Mouse (Mus musculus): ENCODE measurements around the gene Serpina3j. TPM values are rescaled to one million over a fixed set of nuclear protein-coding genes. Genes with fewer than 3 reads are reported as not detected.
A peak's percentile ranks its signal among the peaks of the same experiment; 100 is the strongest.
"Not testable (repeated sequence)": the region's sequence is repeated elsewhere in the genome, so short reads cannot be mapped to it uniquely, and the experiment has no call there.

The Serpina3j gene
- total RNA-seq (2021) = not detected
- long read RNA-seq, experiment 1 = 0 reads
- long read RNA-seq, experiment 2 = 0 reads

DNA sequence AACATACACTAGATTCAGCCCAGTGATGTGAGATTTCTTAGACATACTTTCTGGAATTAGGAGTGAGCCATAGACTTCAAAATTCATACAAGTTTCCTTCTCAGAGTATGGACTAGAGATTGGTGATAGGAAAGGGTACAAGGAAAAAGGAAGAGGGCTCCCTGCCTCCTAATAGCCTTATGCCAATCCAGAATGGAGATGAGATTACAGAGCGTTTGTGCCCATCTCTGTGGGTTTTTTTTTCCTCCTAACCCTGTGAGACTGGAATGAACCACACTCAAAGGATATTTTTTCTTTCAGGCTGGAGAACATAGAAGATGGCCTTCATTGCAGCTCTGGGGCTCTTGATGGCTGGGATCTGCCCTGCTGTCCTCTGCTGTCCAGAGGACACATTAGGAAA, at the start of gene Serpina3j:
Gene Serpina3j (plus strand): TSS at position 301 of the 400 bp plus-strand sequence.
- intact Hi-C loops (cut with DNase I; ENCODE audit: low total_unique reads) = no loop called here
- no peak for DNase-seq

DNA sequence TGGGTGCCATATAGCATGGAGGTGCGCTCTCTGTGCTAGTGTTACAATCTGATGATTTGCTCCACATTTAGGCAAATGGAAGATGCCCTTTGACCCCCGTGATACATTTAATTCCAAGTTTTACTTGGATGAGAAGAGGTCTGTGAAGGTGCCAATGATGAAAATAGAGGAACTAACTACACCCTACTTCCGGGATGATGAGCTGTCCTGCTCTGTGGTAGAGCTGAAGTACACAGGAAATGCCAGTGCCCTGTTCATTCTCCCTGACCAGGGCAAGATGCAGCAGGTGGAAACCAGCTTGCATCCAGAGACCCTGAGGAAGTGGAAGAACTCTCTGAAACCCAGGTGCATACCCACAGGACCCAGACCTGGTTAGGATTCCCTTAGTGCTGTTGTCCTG, 48.0 kb upstream of the Serpina3j start:
- intact Hi-C loops (cut with DNase I; ENCODE audit: low total_unique reads) = no loop called here

DNA sequence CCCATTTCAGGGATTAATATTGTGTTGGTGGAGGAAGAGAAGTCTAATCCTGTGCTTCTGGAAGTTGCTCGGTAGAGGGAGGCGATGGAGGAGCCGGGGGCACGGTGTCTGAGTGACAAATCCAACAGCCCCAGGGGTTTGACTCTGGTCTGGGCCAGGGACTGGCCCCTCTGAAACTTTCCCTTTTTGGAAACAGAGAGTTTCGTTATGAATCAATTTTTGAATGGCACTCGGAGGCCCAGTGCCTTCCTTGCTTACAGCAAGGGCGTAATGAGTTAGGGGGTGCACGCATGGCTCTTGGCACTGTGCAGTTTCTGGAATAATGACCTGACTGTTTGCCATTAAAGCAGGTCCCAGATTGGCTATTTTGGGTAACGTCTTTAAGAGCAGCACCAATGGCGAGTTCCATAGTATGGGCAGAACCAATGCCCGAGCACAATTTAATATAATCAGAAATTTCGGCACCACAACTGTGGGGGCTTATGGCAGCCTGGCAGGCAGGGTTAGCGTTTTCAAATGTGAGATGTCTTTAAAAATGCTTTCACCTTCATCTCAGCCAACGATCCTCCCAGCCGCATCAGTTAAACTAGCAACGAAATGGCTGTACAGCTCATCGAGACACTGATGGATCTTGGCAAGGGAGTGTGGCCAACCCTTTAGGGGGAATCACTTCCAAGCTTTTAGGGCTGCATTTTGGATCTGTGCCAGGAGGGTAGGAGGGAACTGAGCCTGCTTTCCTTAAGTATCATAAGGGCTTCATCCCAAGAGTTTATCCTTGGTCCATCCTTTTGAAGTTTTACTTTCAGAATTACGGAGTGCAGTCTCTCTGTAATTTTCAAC, 35.9 kb upstream of the Serpina3j start:
- DNase-seq = no peak
- intact Hi-C loops (cut with DNase I; ENCODE audit: low total_unique reads) = no loop called here

More for the DNA sequence above, 48.0 kb upstream of the Serpina3j start:
- DNase-seq = no peak

DNA sequence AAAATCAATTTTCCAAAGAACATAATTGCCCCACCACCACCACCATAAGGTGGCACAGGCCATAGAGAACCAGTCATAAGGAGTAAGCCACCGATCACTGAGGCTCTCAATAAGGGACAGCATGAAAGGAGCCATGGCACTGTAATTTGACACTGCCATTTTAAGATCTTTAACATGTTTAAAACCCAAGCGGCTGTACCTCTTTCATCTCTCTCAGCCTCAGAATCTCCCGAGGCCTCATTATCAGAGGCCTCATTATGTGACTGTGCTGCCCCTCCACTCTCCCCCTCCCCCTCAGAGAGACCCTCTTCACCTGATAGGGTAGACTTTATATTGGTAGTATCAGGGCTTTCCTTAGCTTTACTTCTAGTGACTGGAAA, 35.3 kb upstream of the Serpina3j start:
- intact Hi-C loops (cut with DNase I; ENCODE audit: low total_unique reads) = no loop called here

DNA sequence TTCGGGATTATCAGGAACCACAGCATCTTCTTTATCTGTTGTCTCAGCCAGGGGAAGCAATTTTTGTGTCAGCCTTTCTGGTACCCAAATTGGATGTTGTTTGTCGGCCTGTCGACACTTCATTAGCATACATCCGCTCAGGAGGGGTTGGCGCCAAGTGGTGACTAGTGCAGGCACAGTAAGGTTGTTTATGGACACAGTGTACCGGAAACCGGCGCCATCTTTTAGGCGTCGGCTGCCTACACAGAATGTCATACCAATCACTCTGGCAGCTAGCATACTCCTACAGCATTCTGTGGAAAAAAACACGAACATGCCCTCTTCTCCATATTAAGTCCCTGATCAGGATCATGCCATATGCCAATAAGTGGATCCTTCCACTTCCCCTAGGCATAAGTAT, 31.0 kb upstream of the Serpina3j start:
- intact Hi-C loops (cut with DNase I; ENCODE audit: low total_unique reads) = no loop called here
- DNase-seq = no peak

More for the DNA sequence above, 35.3 kb upstream of the Serpina3j start:
- DNase-seq = no peak

DNA sequence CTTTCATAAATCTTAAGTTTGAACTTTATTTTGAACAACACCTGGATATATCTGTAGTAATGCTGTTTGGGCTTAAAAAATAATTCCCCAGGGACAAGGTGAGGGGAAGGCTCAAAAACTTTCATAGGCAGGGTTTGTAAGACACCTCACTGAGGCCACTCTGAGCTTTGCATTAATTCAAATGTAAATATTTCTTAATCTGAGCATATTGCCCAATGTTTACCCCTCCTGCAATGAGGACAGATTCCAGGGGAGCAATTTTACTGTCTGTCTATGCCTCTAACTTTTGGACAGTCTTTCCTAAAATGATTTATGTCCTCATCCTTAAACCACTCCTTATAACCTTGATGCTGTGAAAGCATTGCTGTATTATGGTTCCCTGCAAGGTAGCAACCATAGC, 26.0 kb upstream of the Serpina3j start:
- no peak for DNase-seq
- intact Hi-C loops (cut with DNase I; ENCODE audit: low total_unique reads) = no loop called here

DNA sequence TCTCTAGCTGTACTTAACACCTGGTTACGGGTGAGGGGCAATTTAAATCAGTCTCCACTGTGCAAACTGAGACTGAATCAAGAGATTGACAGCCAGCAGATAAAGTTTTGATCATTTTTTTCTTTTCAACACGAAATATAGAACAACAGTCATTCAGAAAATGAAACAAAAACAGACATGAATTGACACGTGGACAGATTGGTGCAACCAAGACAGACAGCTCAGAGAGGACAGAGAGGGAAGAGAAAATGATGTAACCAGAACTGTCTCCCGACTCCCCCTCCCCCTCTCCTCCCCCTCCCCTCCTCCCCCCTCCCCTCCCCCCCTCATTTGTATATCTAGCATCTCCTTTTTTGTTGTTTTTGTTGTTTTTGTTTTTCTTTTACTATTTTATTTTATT, 24.5 kb upstream of the Serpina3j start:
- no peak for DNase-seq
- intact Hi-C loops (cut with DNase I; ENCODE audit: low total_unique reads) = no loop called here

DNA sequence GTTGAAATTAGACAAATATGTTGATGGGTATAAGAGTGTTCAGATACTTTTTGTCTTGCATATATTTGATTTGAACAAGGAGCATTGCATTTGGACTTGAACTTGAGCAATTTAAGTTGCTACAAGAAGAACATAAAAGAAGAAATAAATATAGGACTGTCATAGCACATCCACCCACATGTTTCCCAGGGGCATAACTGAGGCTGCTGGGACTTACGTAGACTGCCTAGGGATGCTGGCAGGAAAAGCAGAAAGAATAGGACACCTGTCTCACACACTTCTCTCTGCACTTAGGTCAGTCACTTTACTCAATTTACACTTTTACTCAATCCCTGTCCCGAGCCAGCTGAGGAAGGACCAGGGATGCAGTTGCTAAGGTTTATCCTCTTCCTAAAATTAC, 20.4 kb upstream of the Serpina3j start:
- DNase-seq = no peak
- intact Hi-C loops (cut with DNase I; ENCODE audit: low total_unique reads) = no loop called here

DNA sequence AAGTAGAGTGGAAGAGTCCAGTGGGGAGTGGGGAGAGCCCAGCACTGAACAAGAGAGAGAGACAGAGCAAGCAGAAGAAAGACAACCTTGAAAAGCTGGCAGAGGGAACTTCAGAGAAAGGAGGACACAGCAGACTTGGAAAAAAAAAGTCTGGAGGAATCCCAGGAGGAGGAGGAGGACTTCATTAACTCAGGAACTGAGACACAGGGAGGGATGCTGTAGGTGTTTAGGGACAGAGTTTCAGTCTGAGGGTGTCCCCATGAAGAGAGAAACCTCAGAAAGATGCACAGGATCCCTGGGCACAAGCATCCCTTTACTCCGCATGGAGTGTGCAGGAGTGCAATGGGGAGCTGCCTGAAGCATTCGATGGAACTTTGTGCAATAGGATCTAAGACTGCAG, 16.3 kb upstream of the Serpina3j start:
- intact Hi-C loops (cut with DNase I; ENCODE audit: low total_unique reads) = no loop called here
- no peak for DNase-seq

DNA sequence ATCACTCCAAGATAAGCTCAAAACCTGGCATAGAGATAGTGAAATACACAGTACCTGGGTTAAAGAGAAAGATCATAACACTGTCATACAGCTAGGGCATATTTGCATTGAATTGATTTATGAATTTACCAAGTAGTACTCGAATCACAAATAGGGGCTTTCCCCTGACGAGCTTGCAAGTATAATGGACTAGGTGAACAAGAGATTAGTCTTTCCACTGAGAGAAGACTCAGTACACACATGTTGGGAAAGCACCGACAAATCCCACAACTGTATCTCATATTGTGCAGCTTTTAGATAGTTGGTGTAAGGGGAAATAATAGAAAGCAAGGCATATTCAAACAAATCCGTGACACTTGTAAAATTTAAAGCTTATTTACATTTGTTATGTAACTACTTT, 8.4 kb upstream of the Serpina3j start:
- intact Hi-C loops (cut with DNase I; ENCODE audit: low total_unique reads) = no loop called here

DNA sequence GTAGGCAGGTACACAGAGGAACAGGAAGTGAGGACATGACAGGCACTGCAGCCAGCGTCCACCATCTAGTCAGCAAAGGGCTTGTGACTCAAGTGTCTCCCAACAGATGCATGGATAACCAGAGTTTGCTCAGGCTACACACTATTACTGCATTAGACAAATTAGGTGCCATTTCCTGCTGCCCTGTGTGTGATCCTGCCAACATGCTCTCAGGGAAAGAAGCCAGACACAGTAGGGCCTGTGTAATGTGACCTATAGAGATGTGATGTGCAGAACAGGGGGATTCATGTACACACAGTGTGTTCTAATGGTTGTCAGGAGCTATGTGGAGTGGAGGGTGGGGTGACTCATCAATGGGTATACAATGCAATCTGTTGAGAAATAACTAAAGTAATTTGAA, 8.1 kb downstream of the Serpina3j start:
- DNase-seq = no peak
- intact Hi-C loops (cut with DNase I; ENCODE audit: low total_unique reads) = no loop called here

More for the DNA sequence above, 8.4 kb upstream of the Serpina3j start:
- DNase-seq = no peak

DNA sequence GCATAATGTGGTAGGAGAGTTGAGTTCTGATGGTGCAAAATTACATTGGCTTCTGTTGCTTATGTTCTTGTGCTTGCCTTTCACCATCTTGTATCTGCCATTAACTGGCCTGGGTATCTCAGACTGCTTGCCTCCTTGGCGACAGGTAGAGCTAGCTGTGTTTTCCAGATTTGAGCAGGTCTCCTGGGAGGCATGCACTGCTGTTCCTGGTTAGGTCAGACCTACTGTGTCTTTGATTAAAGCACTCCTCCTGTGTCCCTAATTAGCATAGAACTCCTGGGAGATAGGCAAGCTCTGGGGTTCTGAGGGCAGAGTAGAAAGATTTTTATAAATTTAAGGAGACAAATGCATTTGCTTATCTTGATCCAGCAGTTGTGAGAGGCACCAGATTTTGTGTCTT, 17.3 kb downstream of the Serpina3j start:
- DNase-seq = no peak
- intact Hi-C loops (cut with DNase I; ENCODE audit: low total_unique reads) = no loop called here

DNA sequence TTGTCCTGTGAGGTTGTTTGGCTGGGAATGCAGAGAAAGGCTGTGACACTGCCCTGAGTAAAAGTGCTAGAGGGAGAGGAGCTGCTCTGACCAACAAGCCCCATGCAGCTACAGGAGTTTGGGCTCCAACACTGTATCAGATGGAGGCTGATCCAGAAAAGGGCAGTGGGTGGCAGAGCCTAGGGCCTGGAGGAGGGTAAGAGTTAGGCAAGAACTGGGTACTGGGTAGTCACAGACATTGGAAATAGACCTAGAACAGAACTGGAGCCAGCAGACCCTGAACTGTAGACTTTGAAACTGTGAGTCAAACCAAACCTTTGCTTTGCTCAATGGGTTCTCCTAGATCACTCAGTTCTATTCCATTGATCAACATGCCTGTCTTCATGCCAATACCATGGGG, 22.5 kb downstream of the Serpina3j start:
- intact Hi-C loops (cut with DNase I; ENCODE audit: low total_unique reads); DNase-seq: not testable (repeated sequence)

DNA sequence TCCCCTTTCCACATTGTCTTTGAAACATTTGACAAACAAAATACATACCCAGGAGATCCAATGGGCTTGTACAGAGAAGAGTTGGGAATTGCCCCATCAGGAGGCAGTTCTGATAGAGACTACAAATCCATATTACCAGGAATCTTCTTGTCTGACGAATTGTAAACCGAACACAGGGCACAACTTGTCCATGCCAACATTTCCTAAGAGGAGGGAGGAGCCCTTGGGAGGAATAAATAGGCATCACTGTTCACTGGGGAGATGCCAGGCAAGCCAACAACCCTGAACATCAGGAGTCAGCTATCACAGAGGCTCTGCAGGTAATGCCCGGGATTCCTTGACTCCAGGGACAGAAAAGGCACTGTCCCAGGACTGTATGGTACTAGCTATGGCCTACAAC, 23.9 kb downstream of the Serpina3j start, which contains the start of the genes Serpina3k and Serpina3m:
Gene Serpina3k (plus strand): TSS at position 261 of the 400 bp plus-strand sequence.
Gene Serpina3m (plus strand): TSS at position 261 of the 400 bp plus-strand sequence.
- intact Hi-C loops (cut with DNase I; ENCODE audit: low total_unique reads); DNase-seq: not testable (repeated sequence)

DNA sequence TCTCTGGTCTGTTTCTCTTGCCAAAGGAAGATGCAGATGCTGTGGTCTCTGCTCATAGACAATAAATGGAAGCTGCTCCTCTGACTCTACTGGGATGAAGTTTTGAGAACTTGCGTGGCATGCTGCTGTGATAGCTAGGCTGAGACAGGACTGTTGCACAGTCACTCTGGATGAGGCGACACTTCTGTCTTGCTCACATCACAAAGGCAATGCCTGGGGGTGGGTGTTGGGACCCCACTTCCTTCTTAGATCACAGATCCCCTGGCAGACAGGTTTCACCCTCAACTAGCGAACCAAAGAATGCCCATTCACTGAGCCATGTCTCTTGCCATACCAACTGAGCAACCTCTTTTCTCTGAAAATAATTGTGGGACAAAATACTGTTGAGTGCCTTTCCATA, 24.4 kb downstream of the Serpina3j start:
- no peak for DNase-seq
- intact Hi-C loops (cut with DNase I; ENCODE audit: low total_unique reads) = no loop called here

DNA sequence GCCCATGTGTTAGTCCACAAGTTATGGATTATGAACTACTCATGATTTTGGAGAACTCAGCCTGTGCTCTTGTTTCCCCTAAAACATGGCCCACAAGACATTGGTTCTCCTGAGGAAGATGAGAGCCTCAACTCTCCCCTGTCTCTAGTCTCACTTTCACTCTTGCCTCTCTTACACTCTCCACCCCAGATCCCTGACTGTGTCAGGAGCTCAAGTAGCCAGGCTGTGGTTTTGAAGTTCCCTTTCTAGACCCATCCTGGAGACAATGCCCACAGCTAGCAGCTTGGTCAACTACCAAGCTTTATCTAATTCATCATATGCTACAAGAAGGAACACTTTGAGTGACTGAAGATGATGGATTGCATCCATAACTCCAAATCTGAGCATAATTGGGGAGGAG, 28.1 kb downstream of the Serpina3j start:
- intact Hi-C loops (cut with DNase I; ENCODE audit: low total_unique reads); DNase-seq: not testable (repeated sequence)

DNA sequence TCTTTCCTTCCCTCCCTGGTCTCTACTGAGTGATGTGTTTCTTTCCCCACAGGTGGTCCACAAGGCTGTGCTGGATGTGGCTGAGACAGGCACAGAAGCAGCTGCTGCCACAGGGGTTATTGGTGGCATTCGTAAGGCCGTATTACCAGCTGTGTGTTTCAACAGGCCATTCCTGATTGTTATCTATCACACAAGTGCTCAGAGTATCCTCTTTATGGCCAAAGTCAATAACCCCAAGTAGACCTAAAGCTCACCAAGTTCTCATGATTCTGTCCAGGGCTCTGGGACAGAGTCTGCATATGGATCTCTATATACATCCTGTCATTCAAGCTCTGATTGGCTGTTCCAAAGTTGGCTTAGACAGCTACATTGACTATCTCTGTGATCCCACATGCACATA, 30.8 kb downstream of the Serpina3j start:
- no peak for DNase-seq
- intact Hi-C loops (cut with DNase I; ENCODE audit: low total_unique reads) = no loop called here

DNA sequence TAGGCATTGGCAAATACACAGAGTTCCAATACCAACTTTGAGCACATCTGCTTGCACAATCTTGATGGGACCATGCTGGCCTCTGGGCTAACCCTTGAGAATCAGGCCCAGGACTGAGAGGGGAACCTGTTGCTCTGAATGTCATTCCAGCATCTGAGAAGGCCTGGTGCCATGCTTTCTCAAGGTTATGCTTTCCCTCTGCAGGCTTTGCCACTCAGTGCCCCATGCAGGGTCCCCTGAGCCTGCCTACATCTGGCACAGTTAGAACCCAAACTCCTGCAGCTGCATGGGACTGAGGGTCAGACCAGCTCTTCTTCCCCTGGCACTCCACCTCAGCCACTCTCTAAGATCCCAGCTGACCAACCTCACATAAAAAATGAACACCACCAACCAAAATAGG, 31.4 kb downstream of the Serpina3j start:
- intact Hi-C loops (cut with DNase I; ENCODE audit: low total_unique reads) = no loop called here

DNA sequence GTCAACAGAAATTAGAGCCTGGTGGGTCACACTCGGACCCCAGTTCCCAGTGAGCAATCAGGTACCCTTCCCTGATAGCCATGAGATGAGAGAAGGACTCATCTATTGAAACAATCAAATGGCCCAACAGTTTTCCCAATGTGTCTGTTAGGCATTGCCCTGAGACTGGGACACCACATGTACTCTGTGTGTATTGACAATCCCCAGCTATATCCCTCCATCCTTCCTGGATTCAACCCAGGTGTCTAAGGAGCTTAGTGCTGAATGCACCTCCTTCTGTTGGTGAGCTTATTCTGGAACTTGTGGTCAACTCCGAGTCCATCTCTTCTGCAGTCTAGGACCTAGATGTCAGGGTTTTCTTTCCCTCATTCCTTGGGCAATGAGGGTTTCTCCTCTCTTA, 32.7 kb downstream of the Serpina3j start:
- intact Hi-C loops (cut with DNase I; ENCODE audit: low total_unique reads) = no loop called here
- no peak for DNase-seq

More for the DNA sequence above, 31.4 kb downstream of the Serpina3j start:
- no peak for DNase-seq

DNA sequence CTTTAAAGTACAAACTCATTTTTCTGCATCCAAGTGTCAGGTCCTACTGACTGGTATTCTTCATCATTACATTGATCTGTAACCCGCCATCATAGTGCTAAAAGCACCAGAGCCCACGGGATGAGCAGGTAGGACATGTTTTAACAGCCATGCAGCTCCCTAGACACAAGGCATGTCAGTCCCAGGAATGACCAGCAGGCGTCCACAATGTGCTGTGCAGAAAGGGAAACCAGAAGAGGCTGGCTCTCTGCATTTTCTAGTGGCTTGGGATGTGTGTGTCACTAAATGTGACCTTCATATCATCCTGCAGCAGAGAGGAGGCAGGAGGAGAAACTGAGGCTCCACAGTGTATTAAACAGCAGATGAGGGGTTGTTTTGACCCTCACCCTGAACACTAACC, 37.5 kb downstream of the Serpina3j start:
- intact Hi-C loops (cut with DNase I; ENCODE audit: low total_unique reads) = not testable (repeated sequence)
- DNase-seq = peak; percentile 19

DNA sequence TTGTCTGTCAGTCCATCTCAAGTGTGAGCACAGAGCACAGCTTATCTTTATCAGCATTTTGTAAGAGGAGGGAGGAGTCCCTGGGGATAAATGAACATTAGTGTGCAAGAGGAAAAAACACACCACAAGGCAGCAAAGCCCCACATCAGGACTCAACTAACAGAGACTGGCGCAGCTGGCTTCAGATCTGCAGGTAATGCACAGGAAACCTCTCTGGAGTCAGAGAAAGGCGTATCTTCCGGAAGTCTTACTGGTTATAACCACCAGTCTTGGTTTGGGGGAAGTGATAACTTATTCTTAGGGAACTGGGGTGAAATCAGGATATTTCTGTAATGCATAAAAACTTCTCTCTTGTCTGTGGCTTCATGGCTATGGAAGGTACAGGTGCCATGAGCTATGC, 41.7 kb downstream of the Serpina3j start:
- intact Hi-C loops (cut with DNase I; ENCODE audit: low total_unique reads) = no loop called here

More for the DNA sequence above, 41.7 kb downstream of the Serpina3j start:
- DNase-seq = no peak

Data from gastrocnemius, postnatal 14 days (tissue).